Mouse (Mus musculus) frontal cortex, postnatal 14 days (tissue): ENCODE data around the gene Rundc3a.

Source experiments
- DNase-seq, 2 experiments: peaks; one replicate each; pipeline ENCODE4 v3.0.0; 2022; ENCODE audit warnings: low spot score in 2 of 2

Rundc3a gene

GRCm38 (mm10) chr11:102392441-102393237 lies 564 bp upstream of the Rundc3a start:
- DNase-seq, result no peak

DNA sequence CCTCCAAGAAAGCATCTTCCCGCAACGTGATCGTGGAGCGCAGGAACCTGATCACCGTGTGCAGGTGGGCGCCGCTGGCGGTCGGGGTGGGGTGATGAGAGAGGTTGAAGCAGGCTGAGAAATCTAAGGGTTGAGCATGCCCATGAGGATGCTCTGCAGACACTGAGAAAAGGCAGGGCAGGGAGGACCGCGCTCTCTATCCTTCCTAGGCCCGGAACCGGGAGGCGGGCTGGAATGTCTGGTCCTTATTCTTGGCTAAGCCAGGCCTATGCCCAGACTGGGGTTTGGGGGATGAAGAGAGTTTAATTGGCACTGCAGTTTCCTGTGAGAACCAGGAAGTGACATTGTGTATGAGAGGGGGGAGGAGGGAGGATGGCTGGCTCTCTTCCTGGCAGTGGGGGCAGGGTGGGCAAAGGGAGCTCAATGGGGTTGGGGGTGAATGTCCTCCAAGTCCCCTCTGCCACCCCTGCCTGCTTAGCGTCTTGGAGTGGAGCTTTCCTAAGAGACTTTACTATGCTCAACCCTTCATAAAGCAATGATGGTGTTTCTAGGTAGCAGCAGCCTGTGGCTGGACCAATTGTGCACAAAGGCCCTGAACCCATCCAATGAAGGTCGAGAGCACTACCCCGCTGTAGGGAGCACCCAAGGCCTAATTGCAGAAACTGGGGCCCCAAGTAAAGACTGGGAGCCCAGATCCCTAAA lies 667 bp downstream of the Rundc3a start:
- peak in 1 of 2 experiments; percentile 34 for DNase-seq

DNA sequence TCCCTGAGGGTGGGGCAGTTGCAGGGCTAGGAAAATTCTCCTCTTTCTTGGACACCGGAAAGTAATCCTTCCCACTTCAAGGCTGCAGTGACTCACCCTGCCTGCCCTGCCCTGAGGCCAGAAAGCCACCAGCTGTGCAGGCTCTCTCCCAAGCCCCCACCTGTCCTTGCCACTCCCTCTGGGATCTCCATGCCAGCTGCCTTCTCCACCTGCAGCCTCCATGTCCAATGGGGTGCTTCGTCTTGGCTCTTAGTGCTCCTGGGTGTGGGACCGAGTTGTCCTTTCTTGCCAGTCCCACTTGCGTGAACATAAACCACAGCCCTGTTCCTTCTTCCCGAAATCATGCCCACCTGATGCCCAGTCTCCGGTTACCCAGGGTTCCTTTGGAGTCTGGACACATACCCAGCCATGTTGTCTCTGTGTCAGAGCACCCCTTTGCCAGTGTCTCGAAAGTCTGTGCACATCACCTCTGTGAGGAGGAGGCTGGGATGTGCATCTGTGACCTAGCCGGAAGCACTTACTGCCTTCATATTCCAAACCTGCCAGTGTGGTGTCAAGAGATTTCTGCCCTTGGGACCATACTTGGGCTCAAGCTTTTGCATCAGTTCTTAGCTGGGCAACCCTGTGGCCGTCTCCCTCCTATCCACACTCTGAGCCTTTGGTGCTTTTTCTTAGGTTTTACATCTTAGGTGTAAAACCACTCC lies 1.4 kb downstream of the Rundc3a start:
- no peak for DNase-seq

- no peak for DNase-seq
These were observed 2.0 kb downstream of the Rundc3a start for GRCm38 (mm10) chr11:102395250-102395649.

- DNase-seq, result no peak
These were observed 3.1 kb downstream of the Rundc3a start for GRCm38 (mm10) chr11:102396263-102396662.

GRCm38 (mm10) chr11:102396671-102397141 lies 3.5 kb downstream of the Rundc3a start:
- peak in 1 of 2 experiments; percentile 12 for DNase-seq

- DNase-seq, result peak in 1 of 2 experiments; percentile 10
These were observed 5.0 kb downstream of the Rundc3a start for GRCm38 (mm10) chr11:102398007-102398825.

DNA sequence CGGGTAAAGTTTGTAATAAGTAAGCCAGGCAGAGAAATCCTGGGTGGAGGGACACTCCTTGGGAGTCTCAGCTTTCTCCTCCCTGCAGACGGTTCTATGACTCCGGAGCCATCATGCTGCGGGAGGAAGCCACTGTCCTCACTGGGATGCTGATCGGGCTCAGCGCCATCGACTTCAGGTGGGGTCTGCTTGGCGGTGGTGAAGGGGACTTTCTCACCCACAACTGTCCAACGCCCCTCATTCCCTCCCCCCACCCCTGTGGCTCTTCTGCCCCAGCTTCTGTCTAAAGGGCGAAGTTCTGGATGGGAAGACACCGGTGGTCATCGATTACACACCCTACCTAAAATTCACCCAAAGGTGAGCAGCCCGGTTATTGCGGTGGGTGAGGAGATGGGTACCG lies 5.9 kb downstream of the Rundc3a start:
- no peak for DNase-seq

- DNase-seq, result peak in 1 of 2 experiments; percentile 22
These were observed 6.4 kb downstream of the Rundc3a start for GRCm38 (mm10) chr11:102399610-102400072.

GRCm38 (mm10) chr11:102400513-102401084 lies 7.4 kb downstream of the Rundc3a start:
- no peak for DNase-seq

DNA sequence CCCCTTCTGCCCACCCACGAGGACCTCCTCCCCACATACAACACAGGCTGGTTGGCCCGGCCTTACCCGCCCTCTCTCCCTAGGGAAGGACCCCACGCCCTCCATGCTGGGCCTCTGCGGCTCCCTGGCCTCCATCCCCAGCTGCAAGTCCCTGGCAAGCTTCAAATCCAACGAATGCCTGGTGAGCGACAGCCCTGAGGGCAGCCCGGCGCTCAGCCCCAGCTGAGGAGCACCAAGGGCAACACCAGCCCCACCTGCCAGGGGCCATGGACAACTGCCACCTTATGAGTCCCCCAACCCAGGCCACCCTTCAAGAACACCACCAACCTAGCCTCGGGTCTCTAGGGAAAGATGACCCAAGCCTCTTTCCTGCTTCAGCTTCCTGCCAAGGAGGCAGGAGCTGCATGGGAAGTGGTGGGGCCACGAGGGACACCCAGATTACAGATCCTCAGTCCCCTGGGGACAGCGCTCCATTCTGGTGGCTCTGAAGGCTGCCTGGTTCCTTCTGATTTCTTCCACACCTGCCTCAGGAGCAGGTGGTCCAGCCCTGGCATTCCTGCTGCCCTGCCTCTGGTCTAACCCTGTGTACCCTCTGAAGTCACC lies 8.8 kb downstream of the Rundc3a start:
- no peak for DNase-seq

- no peak for DNase-seq
These were observed 10.5 kb downstream of the Rundc3a start for GRCm38 (mm10) chr11:102403657-102404056.

DNA sequence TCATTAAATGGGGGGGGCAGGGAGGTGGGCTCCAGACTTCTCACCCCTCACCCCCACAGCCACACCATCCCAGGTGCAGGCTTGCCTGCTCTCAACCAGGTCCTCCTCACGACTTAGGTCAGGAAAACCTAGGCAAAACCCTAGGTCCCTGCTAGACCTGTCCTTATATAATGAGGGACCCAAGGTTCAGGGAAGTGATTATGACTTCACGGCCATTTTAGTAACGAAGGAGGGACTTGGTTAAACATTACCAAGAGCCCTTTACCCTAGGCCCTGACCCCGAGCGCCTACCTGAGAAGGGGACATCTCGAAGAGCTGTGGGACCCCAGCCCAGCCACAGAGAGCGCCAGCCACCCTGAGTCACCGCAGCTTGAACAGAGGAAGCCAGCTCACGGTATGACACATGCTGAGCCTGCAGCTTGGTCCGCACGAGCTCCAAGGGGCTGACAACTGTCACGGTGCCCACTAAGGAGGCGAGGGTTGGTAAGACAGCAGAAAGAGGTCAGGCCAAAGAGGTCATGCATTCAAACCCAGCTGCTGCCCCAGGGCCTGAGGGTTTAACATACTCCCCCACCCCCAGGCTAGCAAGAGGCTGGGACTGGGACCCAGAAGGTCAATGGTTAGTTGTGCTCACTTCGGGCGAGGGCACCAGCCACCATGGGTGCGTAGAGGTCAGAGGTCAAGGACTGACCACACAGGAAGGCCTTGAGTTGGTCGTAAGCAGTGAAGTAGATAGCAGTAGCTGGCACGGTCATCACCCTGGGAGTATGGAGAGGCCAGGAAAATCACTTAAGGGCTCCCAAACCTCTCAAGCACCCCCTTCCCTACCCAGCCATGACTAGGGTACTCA lies 11.2 kb downstream of the Rundc3a start:
- no peak for DNase-seq

DNA sequence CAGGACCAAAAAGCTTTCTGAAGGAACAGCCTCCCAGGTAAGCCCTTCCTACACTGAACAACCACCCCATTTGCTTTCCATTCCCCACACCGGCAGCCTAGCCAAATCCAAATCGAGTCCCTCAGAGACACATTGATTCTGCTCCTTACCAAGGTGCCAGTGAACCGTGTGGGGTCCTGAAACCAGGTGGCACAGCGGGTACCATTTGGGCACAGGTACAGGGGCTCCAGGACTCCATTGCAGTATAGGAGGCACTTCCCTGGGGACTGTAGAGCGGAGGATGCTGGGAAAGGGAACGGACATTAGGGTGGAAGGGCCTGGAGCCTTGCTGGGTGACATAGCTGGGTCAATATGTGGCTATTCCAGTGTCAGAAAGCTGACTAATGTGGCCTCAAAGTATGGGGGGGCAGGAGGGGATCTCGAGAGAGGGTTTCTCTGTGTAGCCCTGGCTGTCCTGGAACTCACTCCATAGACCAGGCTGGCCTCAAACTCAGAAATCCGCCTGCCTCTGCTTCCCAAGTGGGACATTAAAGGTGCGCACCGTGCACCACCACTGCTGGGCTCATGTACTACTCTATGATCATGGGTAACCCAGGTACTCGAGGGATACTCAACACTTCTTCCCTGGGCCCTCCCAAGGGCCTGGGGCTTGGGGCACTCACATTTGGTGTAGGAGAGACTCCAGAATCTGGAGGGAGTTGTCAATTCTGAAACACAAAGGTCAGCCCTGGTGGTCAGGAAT lies 12.5 kb downstream of the Rundc3a start:
- no peak for DNase-seq

DNA sequence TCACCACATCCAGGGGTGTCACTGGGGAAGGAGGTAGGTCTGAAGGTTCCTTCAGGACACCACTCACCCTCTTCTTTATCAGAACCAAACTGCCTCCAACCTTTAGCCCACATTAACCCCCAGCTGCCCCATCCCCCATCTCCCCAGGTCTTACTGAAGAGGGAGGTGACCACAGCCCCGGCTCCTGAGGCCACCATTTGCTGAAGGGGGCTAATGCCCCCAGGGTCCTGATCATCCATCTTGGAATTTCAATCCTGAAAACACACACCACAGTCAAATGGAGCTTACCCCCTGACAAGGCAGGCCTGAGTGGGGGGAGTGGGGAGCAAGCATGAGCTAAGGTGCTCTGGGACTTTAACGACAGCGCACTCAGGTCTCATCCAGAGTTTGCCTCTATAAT lies 13.2 kb downstream of the Rundc3a start:
- no peak for DNase-seq

GRCm38 (mm10) chr11:102406900-102407833 lies 14.0 kb downstream of the Rundc3a start:
- DNase-seq, result peak; percentile 67 to 81

- DNase-seq, result no peak
These were observed 14.6 kb downstream of the Rundc3a start, which contains the start of gene Slc25a39 for GRCm38 (mm10) chr11:102407834-102408215. Slc25a39 (minus strand) TSS chr11:102407946.
